8 mouse cellular contexts compared by ENCODE assay signal in genomic region chr3:68676831-68677303, GRCm38 (mm10). TPM values are rescaled to one million over a fixed set of nuclear protein-coding genes. Genes with fewer than 3 reads are reported as not detected.
DNase-seq lines count a peak whose midpoint lies in the region; ATAC-seq lines count a peak whose summit lies in the region.

No protein-coding gene starts in this region.

- peak overlapping the region; percentile 33; the same call in 1 of the 2 replicates for H3K27ac ChIP-seq in forebrain, embryonic 16.5 days (ENCODE audit: low read length)
- no peak overlapping the region for H3K27ac ChIP-seq in forebrain, embryonic 14.5 days (ENCODE audit: low read depth, low read length)
- H3K27ac ChIP-seq in intestine, embryonic 15.5 days: 0 out of 2 replicates have a peak overlapping the region, but pooled peaks have one; percentile 44
- peak overlapping the region; percentile 43; the same call in 1 of the 2 replicates for H3K27ac ChIP-seq in liver, embryonic 11.5 days (ENCODE audit: low read depth, low read length)

- no peaks in the 10 kb centered on the region for H3K9me3 ChIP-seq in forebrain, embryonic 16.5 days (ENCODE audit: control insufficient read depth, low read length)
- no peaks in the 10 kb centered on the region for H3K9me3 ChIP-seq in forebrain, embryonic 14.5 days (replicated peaks; ENCODE audit: control insufficient read depth, low read length)
- H3K9me3 ChIP-seq in intestine, embryonic 15.5 days: no peaks in the 10 kb centered on the region
- no peaks in the 10 kb centered on the region for H3K9me3 ChIP-seq in liver, embryonic 11.5 days (ENCODE audit: control insufficient read depth, low read length)

- 53% methylated on average over 17 of the region's 17 CpGs for WGBS in forebrain, embryonic 16.5 days
- WGBS in forebrain, embryonic 14.5 days: 57% methylated on average over 17 of the region's 17 CpGs
- WGBS in intestine, embryonic 15.5 days: 34% methylated on average over 17 of the region's 17 CpGs
- 15% methylated on average over 17 of the region's 17 CpGs for WGBS in liver, embryonic 11.5 days

- H3K4me2 ChIP-seq in forebrain, embryonic 16.5 days (ENCODE audit: low read length): peak overlapping the region; percentile 23
- H3K4me2 ChIP-seq in forebrain, embryonic 14.5 days (ENCODE audit: low read length): no peak overlapping the region
- H3K4me2 ChIP-seq in intestine, embryonic 15.5 days (replicated peaks): peak overlapping the region; percentile 49
- peak overlapping the region; percentile 58 for H3K4me2 ChIP-seq in liver, embryonic 11.5 days

- no peaks in the 10 kb centered on the region for H3K36me3 ChIP-seq in forebrain, embryonic 16.5 days (ENCODE audit: control insufficient read depth, insufficient read depth)
- no peaks in the 10 kb centered on the region for H3K36me3 ChIP-seq in forebrain, embryonic 14.5 days (ENCODE audit: control insufficient read depth, insufficient read depth, low read length)
- H3K36me3 ChIP-seq in intestine, embryonic 15.5 days: no peaks in the 10 kb centered on the region
- no peaks in the 10 kb centered on the region for H3K36me3 ChIP-seq in liver, embryonic 11.5 days (ENCODE audit: control insufficient read depth, insufficient read depth, low read length)

- no peak overlapping the region for H3K4me3 ChIP-seq in forebrain, embryonic 16.5 days (replicated peaks; ENCODE audit: low read length)
- H3K4me3 ChIP-seq in forebrain, embryonic 14.5 days (ENCODE audit: low read depth, low read length): no peak overlapping the region
- 0 out of 2 replicates have a peak overlapping the region, but pooled peaks have one; percentile 4 for H3K4me3 ChIP-seq in intestine, embryonic 15.5 days (replicated peaks)
- peak overlapping the region; percentile 28 for H3K4me3 ChIP-seq in liver, embryonic 11.5 days (ENCODE audit: low read depth, low read length)

- H3K27me3 ChIP-seq in forebrain, embryonic 16.5 days (replicated peaks; ENCODE audit: control insufficient read depth, insufficient read depth, low read length): no peaks in the 10 kb centered on the region
- H3K27me3 ChIP-seq in forebrain, embryonic 14.5 days (replicated peaks; ENCODE audit: control insufficient read depth, insufficient read depth, low read length): no peaks in the 10 kb centered on the region
- no peaks in the 10 kb centered on the region for H3K27me3 ChIP-seq in intestine, embryonic 15.5 days (replicated peaks)
- no peaks in the 10 kb centered on the region for H3K27me3 ChIP-seq in liver, embryonic 11.5 days (replicated peaks; ENCODE audit: control insufficient read depth, insufficient read depth, low read length)

- no peak for DNase-seq in forebrain, embryonic 14.5 days (ENCODE audit: low spot score)
- peak; percentile 76 for DNase-seq in T-cell, adult 2 months (ENCODE audit: low spot score)
- DNase-seq in gastrocnemius, adult 18-20 months (ENCODE audit: low spot score): peak; percentile 40
- peak; percentile 52 for DNase-seq in liver, embryonic 11.5 days (ENCODE audit: low spot score)
- DNase-seq in ovary, postnatal 14 days (ENCODE audit: low spot score): peak; percentile 15
- peak; percentile 85 to 88 for DNase-seq in thymus, postnatal 36 days

- peaks cover 4% of the 10 kb centered on the region; the same call in 1 of the 2 replicates for H3K4me1 ChIP-seq in forebrain, embryonic 16.5 days (replicated peaks; ENCODE audit: control insufficient read depth, insufficient read depth, low read length)
- no peaks in the 10 kb centered on the region for H3K4me1 ChIP-seq in forebrain, embryonic 14.5 days (ENCODE audit: control insufficient read depth, insufficient read depth, low read length)
- H3K4me1 ChIP-seq in intestine, embryonic 15.5 days (replicated peaks): no peaks in the 10 kb centered on the region
- H3K4me1 ChIP-seq in liver, embryonic 11.5 days (replicated peaks; ENCODE audit: control insufficient read depth, insufficient read depth, low read length): peaks cover 19% of the 10 kb centered on the region

- H3K9ac ChIP-seq in forebrain, embryonic 16.5 days (replicated peaks; ENCODE audit: low read depth, low read length): no peak overlapping the region
- no peak overlapping the region for H3K9ac ChIP-seq in forebrain, embryonic 14.5 days (ENCODE audit: low read length)
- H3K9ac ChIP-seq in intestine, embryonic 15.5 days: no peak overlapping the region
- peak overlapping the region; percentile 46; the same call in 1 of the 2 replicates for H3K9ac ChIP-seq in liver, embryonic 11.5 days (ENCODE audit: low read depth, low read length)

- ATAC-seq in forebrain, embryonic 16.5 days: peak; percentile 72
- ATAC-seq in forebrain, embryonic 14.5 days: no peak
- peak; percentile 72 for ATAC-seq in intestine, embryonic 15.5 days
- peak; percentile 83 for ATAC-seq in liver, embryonic 11.5 days (replicated peaks; ENCODE audit: low FRiP score)

RNA-seq across cellular contexts. Expression of gene Il12a, which starts 13.6 kb away (rescaled TPM):
- 0.32 TPM in 1 of 2 replicates, not detected in the other for polyA plus RNA-seq in forebrain, embryonic 16.5 days (2015; fragmentation: Nextera tagmentation; extraction: Ambion mirVana)
- polyA plus RNA-seq in forebrain, embryonic 14.5 days (2014; fragmentation: Nextera tagmentation; extraction: Ambion mirVana): 0.29 TPM in 1 of 2 replicates, not detected in the other
- total RNA-seq in gastrocnemius, adult 18-20 months (2021): 10 to 100 TPM in 1 of 2 experiments, 1 to 10 TPM in 1; 5.6 to 10.1 TPM
- polyA plus RNA-seq in intestine, embryonic 15.5 days (2015; fragmentation: Nextera tagmentation; extraction: Ambion mirVana): not detected in 2 replicates
- 4.2 and 4.7 TPM in 2 replicates for polyA plus RNA-seq in liver, embryonic 11.5 days (2014; fragmentation: Nextera tagmentation; extraction: Ambion mirVana)

Comparison
In these comparisons a context has a peak if more than half of its experiments do, and no peak if none do; other contexts are left out.
1. H3K4me3 ChIP-seq: peak in intestine, embryonic 15.5 days (single experiment) and liver, embryonic 11.5 days (single experiment); none in forebrain, embryonic 16.5 days (single experiment) and forebrain, embryonic 14.5 days (single experiment).